Comparison of ENCODE assay signal across 34 mouse cellular contexts in the genomic region with DNA sequence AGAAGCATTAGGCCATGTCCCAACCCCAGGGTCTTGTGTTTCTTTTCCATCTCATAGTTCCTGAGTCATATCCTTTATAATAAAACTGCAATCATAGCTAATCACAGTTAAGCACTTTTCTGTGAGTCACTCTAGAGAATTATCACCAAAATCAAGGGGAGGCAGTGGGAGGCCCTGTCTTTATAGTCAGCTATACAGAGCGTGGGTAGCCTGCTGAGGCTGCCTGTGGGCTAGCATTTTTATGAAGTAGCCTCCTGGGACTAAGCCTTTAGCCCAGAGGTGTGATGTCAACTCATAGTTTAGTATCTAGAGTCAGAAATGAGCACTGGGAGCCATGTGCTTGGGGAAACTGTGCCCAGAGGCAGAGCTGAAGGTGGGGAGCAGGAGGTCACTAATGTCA.
"Had no signal": no experiment of that assay in that cellular context is flagged by ENCODE, and none has a peak within 500 bp of the region (broad histone marks: within the 10 kb centered on the region; RNA-seq: fewer than 3 reads in every experiment).

No protein-coding gene starts in this region.

- H3K4me3 ChIP-seq: heart, embryonic 12.5 days; heart, embryonic 13.5 days; heart, embryonic 15.5 days; hindbrain, embryonic 10.5 days; hindbrain, embryonic 12.5 days; hindbrain, embryonic 13.5 days; hindbrain, embryonic 15.5 days; intestine, embryonic 15.5 days; kidney, embryonic 15.5 days; layer of hippocampus, adult 2 months; left cerebral cortex, adult 2 months had no signal

- H3K27ac ChIP-seq: heart, embryonic 13.5 days; heart, embryonic 15.5 days; hindbrain, embryonic 10.5 days; hindbrain, embryonic 12.5 days; hindbrain, embryonic 13.5 days; hindbrain, embryonic 14.5 days; hindbrain, embryonic 15.5 days; hindbrain, postnatal 0 days; intestine, embryonic 15.5 days; kidney, embryonic 15.5 days; kidney, postnatal 0 days; layer of hippocampus, adult 2 months; left cerebral cortex, adult 2 months had no signal

- H3K27me3 ChIP-seq: heart, embryonic 12.5 days; heart, embryonic 13.5 days; heart, embryonic 15.5 days; hindbrain, embryonic 12.5 days; hindbrain, embryonic 15.5 days; intestine, embryonic 15.5 days; kidney, embryonic 15.5 days had no signal

- DNase-seq: heart, postnatal 10 days; heart, postnatal 14 days; heart, postnatal 36 days; heart, postnatal 4 days; kidney, adult 11 months; kidney, adult 18-20 months; kidney, adult 2 months; kidney, adult 8-10 months; kidney, adult 9 months; kidney, postnatal 10 days; kidney, postnatal 14 days; kidney, postnatal 25 days; kidney, postnatal 36 days; kidney, postnatal 4 days; layer of hippocampus, adult 9-11 months; layer of hippocampus, postnatal 36 days had no signal

- ATAC-seq: hindbrain, embryonic 16.5 days; hindbrain, postnatal 0 days; inflammation-experienced regulatory T-cells, adult 6 months; intestine, embryonic 15.5 days; intestine, embryonic 16.5 days; intestine, postnatal 0 days had no signal

- H3K9me3 ChIP-seq: heart, embryonic 12.5 days; heart, embryonic 13.5 days; heart, embryonic 15.5 days; hindbrain, embryonic 10.5 days; hindbrain, embryonic 12.5 days; hindbrain, embryonic 13.5 days; hindbrain, embryonic 15.5 days; intestine, embryonic 15.5 days; kidney, embryonic 15.5 days had no signal

- H3K36me3 ChIP-seq: heart, embryonic 12.5 days; heart, embryonic 13.5 days; heart, embryonic 15.5 days; hindbrain, embryonic 10.5 days; hindbrain, embryonic 12.5 days; hindbrain, embryonic 13.5 days; hindbrain, embryonic 15.5 days; intestine, embryonic 15.5 days; kidney, embryonic 15.5 days had no signal

- H3K4me1 ChIP-seq: heart, embryonic 12.5 days; heart, embryonic 13.5 days; heart, embryonic 15.5 days; hindbrain, embryonic 10.5 days; intestine, embryonic 15.5 days; kidney, embryonic 15.5 days had no signal
